Mouse (Mus musculus) brain, embryonic 14.5 days (tissue): Measurements from ENCODE around the gene Togaram2. TPM values are rescaled to one million over a fixed set of nuclear protein-coding genes. Genes with fewer than 3 reads are reported as not detected.
"Not testable (repeated sequence)": the region's sequence is repeated elsewhere in the genome, so short reads cannot be mapped to it uniquely, and the experiment has no call there.

ENCODE experiments used
- DNase-seq: peaks from one replicate; pipeline ENCODE4 v3.0.0-alpha.2; 2011; ENCODE audit warnings: low read depth
- CTCF ChIP-seq: fragments of 200-500 bp; IDR thresholded peaks from 2 replicates; pipeline ENCODE4 v1.5.1; 2012; ENCODE audit warnings: inconsistent platforms, mild to moderate bottlenecking, moderate library complexity, borderline replicate concordance; ENCODE audit not compliant: insufficient read depth, insufficient read length; ENCODE audit errors: extremely low read depth
- POLR2A ChIP-seq: fragments of 200-500 bp; IDR thresholded peaks from 2 replicates; pipeline ENCODE4 v1.6.1; 2012; ENCODE audit warnings: mild to moderate bottlenecking, inconsistent platforms, borderline replicate concordance; ENCODE audit not compliant: poor library complexity, insufficient read depth, insufficient read length, severe bottlenecking; ENCODE audit errors: extremely low read depth
- polyA plus RNA-seq: library from polyadenylated mRNA; depleted of rRNA; stranded (reverse); fragments of >200 nt; gene quantifications from 2 replicates; pipeline ENCODE4 v1.2.3, GENCODE M21; 2012

The Togaram2 gene
- polyA plus RNA-seq, 1 experiment = 0.68 TPM

- TF ChIP-seq CTCF (no peak), POLR2A (no peak)
Observed at GRCm38 (mm10) chr17:71717881-71718625, 45.0 kb downstream of the Togaram2 start.

GRCm38 (mm10) chr17:71720434-71720833 is 47.4 kb downstream of the Togaram2 start:
- no peak for DNase-seq
- TF ChIP-seq CTCF (no peak), POLR2A (no peak)

More at GRCm38 (mm10) chr17:71717881-71718625, 45.0 kb downstream of the Togaram2 start:
- DNase-seq = no peak

DNA sequence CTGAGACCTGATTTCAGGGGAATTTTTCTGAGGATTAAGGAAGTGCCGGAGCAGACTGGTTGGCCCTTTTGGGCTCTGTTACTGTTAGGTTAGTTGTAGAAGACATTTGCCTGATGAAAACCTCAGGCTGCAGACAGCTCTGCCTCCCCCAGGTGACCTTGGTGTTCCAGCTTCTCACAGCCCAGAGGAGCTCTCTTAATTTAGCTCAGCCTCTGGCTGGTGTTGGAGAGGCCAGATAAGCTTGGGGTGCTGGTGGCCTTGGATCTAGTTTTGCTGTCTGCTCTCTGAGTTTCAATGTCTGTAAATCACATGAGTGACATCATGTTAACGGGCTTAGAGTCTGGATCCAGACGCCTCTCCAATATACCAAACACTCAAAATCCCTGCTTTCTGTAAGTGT is 48.0 kb downstream of the Togaram2 start:
- TF ChIP-seq POLR2A (no peak), CTCF (no peak)
- DNase-seq = no peak

DNA sequence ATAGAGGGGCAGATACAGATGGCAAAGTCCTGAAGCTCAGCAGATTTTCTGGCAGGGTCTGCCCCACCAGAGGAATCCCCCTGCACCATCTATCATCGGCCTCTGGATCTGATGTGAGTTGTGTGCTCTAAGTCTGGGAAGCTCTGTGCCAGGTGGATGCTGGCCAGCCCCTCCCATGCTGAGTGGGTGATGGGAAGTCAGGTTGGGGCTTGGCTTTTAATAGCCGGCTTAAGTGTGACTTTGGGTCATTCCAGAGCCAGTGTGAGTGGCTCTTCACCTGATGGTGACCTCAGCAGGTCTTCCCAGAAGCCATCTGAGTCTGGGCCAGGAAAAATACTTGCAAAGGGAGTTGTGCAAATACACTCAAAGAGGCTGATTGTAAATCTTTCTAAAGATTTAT is 57.6 kb downstream of the Togaram2 start:
- DNase-seq = no peak
- TF ChIP-seq CTCF (no peak), POLR2A (no peak)

DNA sequence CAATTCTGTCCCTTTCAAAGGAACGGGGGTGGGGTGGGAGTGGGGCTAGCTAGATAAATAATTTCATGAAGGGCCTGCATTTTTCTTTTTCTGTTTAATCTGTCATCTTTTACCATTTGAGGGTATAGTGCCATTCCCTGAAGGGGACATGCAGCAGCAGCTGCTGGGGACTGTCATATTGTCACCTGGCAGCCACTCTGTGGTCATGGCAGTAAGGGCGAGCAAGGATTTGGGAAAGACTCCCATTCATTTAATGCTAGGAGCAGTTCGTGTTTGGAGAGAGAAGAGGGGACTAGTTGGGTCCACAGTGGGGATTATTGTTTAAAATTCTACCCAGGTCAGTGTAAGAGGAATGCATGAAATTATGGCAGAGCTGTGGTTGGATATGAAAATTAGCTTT is 63.4 kb downstream of the Togaram2 start:
- no peak for DNase-seq
- TF ChIP-seq CTCF = no peak
- no peak for TF ChIP-seq POLR2A

GRCm38 (mm10) chr17:71742156-71742555 is 69.1 kb downstream of the Togaram2 start:
- TF ChIP-seq CTCF (no peak), POLR2A (no peak)
- no peak for DNase-seq

DNA sequence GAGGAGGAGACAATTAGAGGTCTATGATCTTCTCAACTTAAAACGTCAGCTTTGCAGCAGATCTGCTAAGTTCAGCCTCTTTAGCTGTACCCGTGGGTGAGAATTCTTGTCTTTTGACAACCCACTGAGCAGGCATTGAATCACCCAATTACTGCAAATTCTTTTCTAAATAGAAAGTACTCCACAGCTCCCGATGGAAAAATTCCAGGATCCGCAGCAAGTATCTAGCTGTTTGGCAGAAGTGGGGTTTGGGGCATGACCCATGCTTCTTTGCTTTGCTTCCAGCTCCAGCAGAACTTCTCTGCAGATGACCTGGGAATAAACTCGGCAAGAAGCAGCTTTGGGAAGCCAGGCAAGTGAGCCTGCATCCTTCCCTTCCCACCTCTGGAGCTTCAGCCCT is 69.9 kb downstream of the Togaram2 start:
- peak; percentile 63 for DNase-seq
- TF ChIP-seq POLR2A (no peak), CTCF (no peak)

- TF ChIP-seq CTCF (no peak), POLR2A (no peak)
- DNase-seq = no peak
Observed at GRCm38 (mm10) chr17:71746114-71746513, 73.1 kb downstream of the Togaram2 start.

DNA sequence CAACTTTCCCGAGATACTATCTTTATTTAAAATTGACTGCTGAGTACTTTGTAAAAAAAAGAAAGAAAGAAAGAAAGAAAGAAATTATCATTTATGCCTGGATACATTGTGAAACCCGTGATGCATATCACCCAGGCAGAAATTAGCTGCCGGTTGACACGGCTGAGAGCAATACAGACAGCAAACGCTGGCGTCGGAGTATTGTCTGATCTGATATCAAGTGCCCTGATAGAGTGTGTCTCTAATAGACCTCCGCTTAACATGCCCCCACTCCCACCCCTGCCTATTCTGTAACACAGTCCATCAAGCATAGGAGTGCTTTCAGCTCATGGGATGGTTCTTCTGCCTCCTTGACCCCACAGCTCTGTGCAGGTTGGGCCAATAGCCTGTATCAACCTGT is 74.5 kb downstream of the Togaram2 start:
- no peak for DNase-seq
- no peak for TF ChIP-seq CTCF
- no peak for TF ChIP-seq POLR2A

GRCm38 (mm10) chr17:71749616-71750168 is 76.6 kb downstream of the Togaram2 start:
- no peak for DNase-seq
- TF ChIP-seq POLR2A (no peak), CTCF (no peak)

DNA sequence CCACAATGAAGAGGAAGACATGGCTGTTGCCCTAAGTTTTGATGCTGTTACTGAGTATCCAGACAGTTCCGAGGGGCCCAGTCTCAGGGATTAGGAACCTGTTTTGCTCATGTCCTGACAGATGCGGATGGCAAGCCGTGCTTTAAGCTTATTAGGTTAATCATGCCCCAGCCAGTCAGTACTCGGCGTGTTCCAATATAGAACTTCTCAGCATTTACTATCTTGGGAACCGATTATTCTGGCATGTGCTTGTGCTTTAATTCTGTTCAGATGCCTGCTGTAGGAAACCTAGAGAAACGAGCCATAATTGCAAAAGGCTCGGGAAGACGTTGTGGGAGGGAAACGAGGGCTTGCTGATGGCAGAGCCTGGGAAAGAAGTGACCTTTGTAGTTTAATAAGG is 79.8 kb downstream of the Togaram2 start, which contains the start of gene Pcare:
TSS of gene Pcare (minus strand) at position 64 of the 400 bp plus-strand sequence.
- TF ChIP-seq POLR2A (no peak), CTCF (no peak)
- DNase-seq = no peak

DNA sequence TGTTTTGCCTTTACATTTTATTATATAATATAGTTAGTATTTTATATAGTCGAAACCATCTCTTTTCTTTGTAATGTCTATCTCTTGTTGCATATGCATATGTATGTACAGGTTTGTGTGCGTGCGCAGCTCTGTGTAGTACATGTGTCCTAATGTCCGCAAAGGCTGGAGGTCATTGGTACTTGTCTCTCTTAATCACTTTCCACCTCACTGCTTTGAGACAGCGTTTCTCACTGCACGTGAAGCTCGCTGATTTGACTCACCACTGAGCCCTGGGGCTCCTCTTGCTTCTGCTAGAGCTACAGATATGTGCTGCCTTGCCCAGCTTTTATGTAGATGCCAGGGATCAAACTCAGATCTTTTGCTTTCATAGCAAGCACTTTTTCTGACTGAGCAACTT is 87.5 kb downstream of the Togaram2 start:
- no peak for TF ChIP-seq CTCF
- TF ChIP-seq POLR2A = no peak
- DNase-seq = no peak

GRCm38 (mm10) chr17:71768173-71768572 is 95.1 kb downstream of the Togaram2 start, which contains the start of gene Clip4:
TSS of gene Clip4 (plus strand) at chr17:71768473.
- DNase-seq = not testable (repeated sequence)
